Mouse (Mus musculus): ENCODE data around the gene Rab44.

DNA sequence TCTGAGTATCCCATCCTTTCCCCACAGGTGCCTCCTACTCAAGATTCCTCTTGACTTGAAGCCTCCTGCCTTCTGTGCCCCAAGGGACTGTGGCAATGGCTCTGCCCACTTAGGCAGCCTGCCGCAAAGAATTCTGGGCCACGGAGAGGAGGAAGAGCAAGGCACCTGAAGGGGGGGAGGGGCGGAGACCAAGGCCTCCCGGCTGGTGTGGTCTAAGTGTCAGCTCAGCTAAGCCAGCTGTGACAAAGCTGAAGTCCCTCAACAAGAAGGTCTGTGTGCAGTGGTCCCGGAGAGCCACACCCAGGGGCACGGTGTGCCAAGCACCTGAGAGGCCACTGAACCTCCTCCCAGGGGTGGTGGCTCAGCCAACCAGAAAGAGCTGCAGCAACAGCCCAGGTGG, 53.4 kb downstream of the Rab44 start:
- TF ChIP-seq POLR2A (IDR thresholded peaks at IDR 0.05; ENCODE audit: borderline replicate concordance, low read depth, low read length) (no peak), CTCF (IDR thresholded peaks at IDR 0.05; ENCODE audit: low read depth, low read length) (no peak)
